ENCODE assay signal across 6 mouse cellular contexts in genomic region chr17:15543868-15544267, GRCm38 (mm10). TPM values are rescaled to one million over a fixed set of nuclear protein-coding genes. Genes with fewer than 3 reads are reported as not detected.
DNase-seq lines count a peak whose midpoint lies in the region; TF ChIP-seq lines count a peak whose summit lies in the region.
"Not testable (repeated sequence)": the region's sequence is repeated elsewhere in the genome, so short reads cannot be mapped to it uniquely, and the experiment has no call there.

No protein-coding gene starts in this region.

- H3K27me3 ChIP-seq in E14TG2a.4 (ENCODE audit: insufficient read depth, low read length); ES-Bruce4 (ENCODE audit: control insufficient read depth, insufficient read depth, low read length, poor library complexity, severe bottlenecking): not testable (repeated sequence)

- H3K4me3 ChIP-seq in E14TG2a.4 (replicated peaks; ENCODE audit: low read length) (peak overlapping the region; percentile 71), ES-Bruce4 (ENCODE audit: low read depth, low read length) (peak overlapping the region; percentile 47), ES-E14 (ENCODE audit: insufficient read depth in 1 of 2, low read depth in 1 of 2, low read length in 2 of 2, poor library complexity in 1 of 2, severe bottlenecking in 1 of 2) (peak overlapping the region; percentile 23 to 61; a peak in 3 of 4 replicates)

- not testable (repeated sequence) for H3K27ac ChIP-seq in ES-Bruce4 (ENCODE audit: insufficient read depth, low read length); ES-E14 (ENCODE audit: insufficient read depth, low read depth, low read length, poor library complexity, severe bottlenecking)

- TF ChIP-seq POLR2A in ES-Bruce4 (IDR thresholded peaks at IDR 0.05; ENCODE audit: insufficient read depth, low read length): not testable (repeated sequence)

- DNase-seq in ES-E14 (ENCODE audit: low read depth, low spot score): not testable (repeated sequence)
- DNase-seq in R1 (ENCODE audit: low read depth, low spot score) (peak; percentile 76), ZHBTc4 (ENCODE audit: low read depth, low spot score) (peak; percentile 64)
- DNase-seq in heart, adult 11 months: peak; percentile 22

- H3K36me3 ChIP-seq in E14TG2a.4 (ENCODE audit: insufficient read depth, low read length); ES-Bruce4 (ENCODE audit: control insufficient read depth, insufficient read depth, low read length, poor library complexity, severe bottlenecking); ES-E14 (ENCODE audit: control insufficient read depth, insufficient read depth, low read length, poor library complexity, severe bottlenecking): not testable (repeated sequence)

- TF ChIP-seq EP300 in ES-Bruce4 (IDR thresholded peaks at IDR 0.05; ENCODE audit: insufficient read depth, low read depth, low read length): not testable (repeated sequence)

- H3K4me1 ChIP-seq in E14TG2a.4 (replicated peaks; ENCODE audit: low read depth, low read length): peaks cover 16% of the 10 kb centered on the region
- not testable (repeated sequence) for H3K4me1 ChIP-seq in ES-Bruce4 (ENCODE audit: control insufficient read depth, insufficient read depth, low read length); ES-E14 (ENCODE audit: control insufficient read depth in 2 of 2, insufficient read depth in 2 of 2, low read length in 2 of 2, poor library complexity in 1 of 2)

- H3K9ac ChIP-seq in ES-Bruce4 (ENCODE audit: low read depth, poor library complexity, severe bottlenecking); ES-E14 (ENCODE audit: insufficient read depth, low read depth, low read length, poor library complexity, severe bottlenecking): not testable (repeated sequence)

- TF ChIP-seq CTCF in E14TG2a.4 (conservative IDR thresholded peaks at IDR 0.05; ENCODE audit: low read length); ES-Bruce4 (IDR thresholded peaks at IDR 0.05; ENCODE audit: low read depth, low read length): not testable (repeated sequence)

- H3K9me3 ChIP-seq in E14TG2a.4 (ENCODE audit: low read length); ES-Bruce4 (replicated peaks; ENCODE audit: control insufficient read depth, insufficient read depth, low read length, poor library complexity, severe bottlenecking); ES-E14 (ENCODE audit: control insufficient read depth, insufficient read depth, low read depth, low read length): not testable (repeated sequence)

- in situ Hi-C loops in ES-E14 (cut with MboI; ENCODE audit: low sequenced_read_pairs in 2 of 2, unreplicated experiment in 2 of 2): not testable (repeated sequence)

RNA-seq across cellular contexts. Expression of gene Pdcd2, which starts 16.8 kb away (rescaled TPM):
- polyA plus RNA-seq in ES-Bruce4 (2011; ENCODE audit: insufficient read depth, insufficient read length, low read depth, missing spikeins): 39.2 and 62.0 TPM in 2 replicates
- total RNA-seq in ES-E14 (2012; rRNA removed): 65.1 and 82.7 TPM in 2 replicates

RNA-seq across cellular contexts. Expression of gene Prdm9, which starts 20.3 kb away (rescaled TPM):
- polyA plus RNA-seq in ES-Bruce4 (2011; ENCODE audit: insufficient read depth, insufficient read length, low read depth, missing spikeins): 5.8 and 7.9 TPM in 2 replicates
- 1.9 and 2.7 TPM in 2 replicates for total RNA-seq in ES-E14 (2012; rRNA removed)

RNA-seq across cellular contexts. Expression of gene Tbp, which starts 44.2 kb away (rescaled TPM):
- polyA plus RNA-seq in ES-Bruce4 (2011; ENCODE audit: insufficient read depth, insufficient read length, low read depth, missing spikeins): 55.5 and 64.7 TPM in 2 replicates
- total RNA-seq in ES-E14 (2012; rRNA removed): 35.6 and 39.4 TPM in 2 replicates

RNA-seq across cellular contexts. Expression of gene Psmb1, which starts 44.3 kb away (rescaled TPM):
- polyA plus RNA-seq in ES-Bruce4 (2011; ENCODE audit: insufficient read depth, insufficient read length, low read depth, missing spikeins): 195 and 199 TPM in 2 replicates
- total RNA-seq in ES-E14 (2012; rRNA removed): 151 and 189 TPM in 2 replicates
